Mouse (Mus musculus) heart, embryonic 16.5 days (tissue): ENCODE measurements around the gene Rpia. TPM values are rescaled to one million over a fixed set of nuclear protein-coding genes. Genes with fewer than 3 reads are reported as not detected.

Experiments used
- ATAC-seq: fragments of 200-750 bp; cut with Nextera tagmentation; replicated peaks from 2 replicates; pipeline ENCODE4 v1.8.0; 2017; ENCODE audit warnings: moderate number of reproducible peaks; ENCODE audit not compliant: insufficient read depth, low FRiP score; ENCODE audit errors: extremely low read depth
- H3K27ac ChIP-seq: fragments of 300-500 bp; sonication (generic); 2 replicates; pipeline ENCODE4 v1.5.1; 2014; ENCODE audit warnings: mild to moderate bottlenecking, low read length, control low read depth, moderate library complexity
- H3K27me3 ChIP-seq: fragments of 300-500 bp; sonication (generic); 2 replicates; pipeline ENCODE4 v1.6.1; 2014; ENCODE audit warnings: low read length, mixed read lengths; ENCODE audit not compliant: control insufficient read depth, insufficient read depth
- H3K36me3 ChIP-seq: fragments of 300-500 bp; sonication (generic); 2 replicates; pipeline ENCODE4 v1.6.1; 2014; ENCODE audit not compliant: control insufficient read depth, insufficient read depth
- H3K4me1 ChIP-seq: fragments of 300-500 bp; sonication (generic); 2 replicates; pipeline ENCODE4 v1.6.1; 2014; ENCODE audit warnings: low read length, mixed read lengths; ENCODE audit not compliant: control insufficient read depth, insufficient read depth
- H3K4me2 ChIP-seq: fragments of 300-500 bp; sonication (generic); 2 replicates; pipeline ENCODE4 v1.6.1; 2014; ENCODE audit warnings: low read depth, mild to moderate bottlenecking, control low read depth, low read length
- H3K4me3 ChIP-seq: fragments of 300-500 bp; sonication (generic); 2 replicates; pipeline ENCODE4 v1.5.1; 2014; ENCODE audit warnings: mild to moderate bottlenecking, control low read depth, low read length
- H3K9ac ChIP-seq: fragments of 300-500 bp; sonication (generic); 2 replicates; pipeline ENCODE4 v1.6.1; 2014; ENCODE audit warnings: low read length, control low read depth
- H3K9me3 ChIP-seq: fragments of 300-500 bp; sonication (generic); replicated peaks from 2 replicates; pipeline ENCODE4 v1.6.1; 2016; ENCODE audit warnings: low read length; ENCODE audit not compliant: control insufficient read depth
- WGBS: fragments of 180-500 bp; shearing (Covaris S2); extraction: QIAGEN DNeasy Blood & Tissue Kit; methylation state at CpG from one replicate; pipeline ENCODE4 v1.1.7; 2014; 5-methylcytosine and 5-hydroxymethylcytosine counted together
- polyA plus RNA-seq: library from polyadenylated mRNA; unstranded; fragments of >200 nt; fragmentation: Nextera tagmentation; extraction: Ambion mirVana; gene quantifications from 2 replicates; pipeline ENCODE4 v1.2.1, GENCODE M21; 2015

The Rpia gene
- polyA plus RNA-seq, 1 experiment from 2014 or later = 1.6 TPM

DNA sequence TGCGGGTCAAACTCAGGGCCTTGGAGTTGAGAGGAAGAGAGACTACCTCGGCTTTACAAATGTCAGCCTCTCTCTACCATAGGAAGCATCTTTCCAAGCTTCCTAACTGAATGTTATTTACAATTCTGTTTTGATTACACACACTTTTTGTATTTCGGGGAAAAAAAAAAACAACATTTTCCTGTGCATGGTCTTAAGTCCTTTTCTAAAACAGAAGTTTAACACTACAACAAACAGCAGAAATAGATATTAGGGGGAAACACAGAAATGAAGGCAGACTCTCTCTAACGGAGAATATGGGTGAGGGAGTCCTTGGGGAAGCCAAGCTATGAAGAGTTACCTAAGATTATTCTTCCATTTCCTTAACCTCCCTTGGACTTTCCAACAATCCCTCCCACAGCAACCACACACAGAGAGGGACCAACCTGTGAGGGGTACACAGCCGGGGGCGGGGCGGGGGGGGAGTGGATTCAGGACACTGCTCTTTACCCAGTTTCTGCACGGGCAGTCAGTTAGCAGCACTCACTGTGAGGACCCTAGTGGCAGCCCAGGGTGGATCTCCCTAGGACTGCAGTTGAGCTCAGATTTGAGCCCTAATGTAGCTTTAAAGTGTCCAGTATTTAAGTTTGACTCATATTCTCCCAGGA, 40.7 kb downstream of the Rpia start:
- Histone ChIP-seq H3K36me3 (no peaks in the 10 kb centered on the region), H3K9me3 (no peaks in the 10 kb centered on the region), H3K4me3 (no peak overlapping the region), H3K27me3 (no peaks in the 10 kb centered on the region), H3K27ac (no peak overlapping the region), H3K9ac (no peak overlapping the region), H3K4me2 (no peak overlapping the region), H3K4me1 (no peaks in the 10 kb centered on the region)
- no peak for ATAC-seq
- WGBS = 69% methylated on average over 8 of the region's 8 CpGs

DNA sequence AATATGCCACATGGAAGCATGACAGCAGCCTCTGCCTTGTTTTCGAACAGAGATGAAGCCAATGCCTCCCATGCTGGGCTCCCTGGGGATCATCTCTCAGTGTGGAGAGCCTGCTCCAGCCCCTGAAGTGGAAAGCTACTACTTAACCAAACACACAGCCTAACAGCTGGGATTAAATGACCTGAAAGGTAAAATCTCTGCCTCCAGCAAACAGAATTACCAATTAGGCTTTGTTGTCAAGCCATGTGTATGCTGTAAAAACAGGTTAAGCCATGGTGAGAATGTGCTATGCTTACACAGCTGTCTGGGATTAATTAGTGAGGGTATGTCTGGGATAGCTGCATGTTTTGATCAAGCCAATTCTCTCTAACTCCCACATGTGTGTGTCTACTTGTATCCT, 42.3 kb downstream of the Rpia start:
- H3K27me3 ChIP-seq = no peaks in the 10 kb centered on the region
- no peaks in the 10 kb centered on the region for H3K36me3 ChIP-seq
- no peaks in the 10 kb centered on the region for H3K9me3 ChIP-seq
- H3K4me1 ChIP-seq = no peaks in the 10 kb centered on the region
- H3K27ac ChIP-seq = no peak overlapping the region
- H3K4me2 ChIP-seq = no peak overlapping the region
- no peak for ATAC-seq
- H3K4me3 ChIP-seq = no peak overlapping the region
- no peak overlapping the region for H3K9ac ChIP-seq
- 55% methylated on average over 1 of the region's 1 CpGs for WGBS

DNA sequence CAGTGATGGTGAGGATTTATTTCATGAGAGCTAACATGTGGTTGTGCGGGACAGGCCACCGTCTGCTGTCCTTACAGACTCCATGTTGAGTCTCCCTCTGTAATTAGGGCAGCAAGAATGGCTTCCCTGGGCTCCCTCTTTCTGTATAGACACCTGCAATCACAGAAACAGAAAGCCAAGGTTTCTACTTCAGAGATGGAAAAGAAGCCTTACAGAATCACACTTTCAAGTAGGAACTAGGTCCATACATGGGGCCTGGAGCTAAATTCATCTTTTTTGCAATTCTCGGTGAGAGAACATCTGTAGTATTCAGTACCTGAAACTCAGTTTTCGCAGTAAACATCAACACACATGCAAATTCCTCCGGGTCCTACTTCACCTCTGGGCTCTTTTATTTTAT, 44.3 kb downstream of the Rpia start:
- Histone ChIP-seq H3K9ac (no peak overlapping the region), H3K36me3 (no peaks in the 10 kb centered on the region), H3K4me1 (no peaks in the 10 kb centered on the region), H3K27ac (no peak overlapping the region), H3K27me3 (no peaks in the 10 kb centered on the region), H3K4me2 (no peak overlapping the region), H3K4me3 (no peak overlapping the region), H3K9me3 (no peaks in the 10 kb centered on the region)
- ATAC-seq = no peak
- 95% methylated on average over 5 of the region's 5 CpGs for WGBS

DNA sequence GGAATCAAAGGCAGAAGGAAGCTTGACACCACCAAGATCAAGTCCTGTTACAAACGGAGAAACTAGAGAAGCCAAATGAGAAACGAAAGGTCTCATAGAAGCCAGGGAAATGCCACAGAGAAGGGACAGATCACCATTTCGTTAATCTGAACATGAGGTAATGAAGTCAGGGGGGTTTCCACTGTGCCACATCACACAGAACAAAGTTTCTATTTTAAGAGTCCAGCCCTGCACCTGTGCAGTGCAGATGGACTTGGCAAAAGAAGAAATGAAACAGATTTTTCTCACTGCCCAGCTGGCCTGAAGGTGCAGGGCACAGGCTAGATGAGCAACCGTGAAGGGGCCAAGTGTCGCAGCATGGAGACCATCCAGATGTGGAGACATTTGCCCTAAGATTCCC, 48.1 kb downstream of the Rpia start:
- H3K27me3 ChIP-seq = no peaks in the 10 kb centered on the region
- H3K9ac ChIP-seq = no peak overlapping the region
- H3K9me3 ChIP-seq = no peaks in the 10 kb centered on the region
- H3K4me1 ChIP-seq = no peaks in the 10 kb centered on the region
- no peaks in the 10 kb centered on the region for H3K36me3 ChIP-seq
- H3K27ac ChIP-seq = no peak overlapping the region
- no peak for ATAC-seq
- 67% methylated on average over 5 of the region's 5 CpGs for WGBS
- no peak overlapping the region for H3K4me3 ChIP-seq
- no peak overlapping the region for H3K4me2 ChIP-seq

DNA sequence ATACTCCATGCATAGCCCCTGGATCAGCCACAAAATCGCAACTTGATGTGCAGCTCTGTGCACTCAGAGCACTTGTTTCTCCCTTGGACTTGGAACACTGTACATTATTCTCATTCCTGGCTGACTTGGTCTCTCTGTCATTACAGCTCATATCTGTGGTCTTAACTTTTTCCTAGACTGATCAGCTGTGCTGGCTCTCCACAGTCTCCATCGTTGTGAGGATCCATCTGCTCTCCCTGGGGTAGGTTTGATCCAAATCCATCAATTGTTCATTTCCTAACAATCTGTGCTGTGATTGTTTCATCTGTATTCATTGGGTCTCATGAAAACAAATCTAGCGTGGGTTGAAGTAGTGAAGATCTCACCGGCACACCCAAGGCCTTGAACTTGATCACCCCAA, 49.2 kb downstream of the Rpia start:
- ATAC-seq = no peak
- 83% methylated on average over 4 of the region's 4 CpGs for WGBS
- H3K27me3 ChIP-seq = no peaks in the 10 kb centered on the region

DNA sequence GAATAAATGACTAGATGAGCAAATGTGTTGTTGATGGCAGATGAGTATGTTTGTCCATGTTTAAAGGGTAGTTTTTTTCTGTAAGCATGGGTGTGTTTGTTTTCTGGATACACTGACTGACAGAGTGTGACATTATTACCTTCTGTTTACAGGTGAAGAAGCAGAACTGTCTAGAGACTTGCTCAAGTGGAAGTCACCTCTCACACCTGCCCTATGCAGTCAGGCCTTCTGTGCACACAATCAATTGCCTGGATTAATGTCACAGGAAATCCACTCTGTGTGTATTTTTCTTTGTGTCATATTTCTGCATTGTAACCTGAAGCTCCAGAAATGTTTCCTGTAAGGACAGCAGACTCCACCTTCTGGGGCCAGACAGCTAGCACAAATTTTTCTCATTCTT, 51.5 kb downstream of the Rpia start:
- H3K4me1 ChIP-seq = no peaks in the 10 kb centered on the region
- ATAC-seq = no peak
- no peaks in the 10 kb centered on the region for H3K9me3 ChIP-seq
- no peak overlapping the region for H3K4me3 ChIP-seq
- H3K27me3 ChIP-seq = no peaks in the 10 kb centered on the region
- H3K36me3 ChIP-seq = no peaks in the 10 kb centered on the region
- no peak overlapping the region for H3K4me2 ChIP-seq
- no peak overlapping the region for H3K27ac ChIP-seq
- H3K9ac ChIP-seq = no peak overlapping the region

More for the DNA sequence above, 49.2 kb downstream of the Rpia start:
- no peaks in the 10 kb centered on the region for H3K9me3 ChIP-seq
- H3K4me2 ChIP-seq = no peak overlapping the region
- H3K4me1 ChIP-seq = no peaks in the 10 kb centered on the region
- H3K4me3 ChIP-seq = no peak overlapping the region
- H3K27ac ChIP-seq = no peak overlapping the region
- H3K9ac ChIP-seq = no peak overlapping the region
- H3K36me3 ChIP-seq = no peaks in the 10 kb centered on the region

DNA sequence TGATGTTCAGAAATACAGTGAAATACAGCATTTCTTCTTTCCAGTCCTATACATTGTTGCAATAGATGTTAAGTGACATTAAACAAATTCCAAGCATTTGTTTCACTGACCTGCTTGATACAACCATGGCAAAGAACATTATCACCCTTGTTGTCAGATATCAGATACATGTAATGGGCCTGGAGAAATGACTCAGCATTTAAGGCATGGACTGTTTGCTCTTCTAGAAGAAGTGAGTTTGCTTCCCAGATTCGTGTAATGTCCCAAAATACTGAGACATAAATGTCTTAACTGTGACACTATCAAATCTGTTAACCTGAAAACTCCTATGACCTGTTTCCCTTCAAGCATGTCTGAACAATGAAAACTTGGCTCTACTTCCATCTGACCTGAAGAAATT, 52.6 kb downstream of the Rpia start:
- H3K36me3 ChIP-seq = no peaks in the 10 kb centered on the region
- no peak overlapping the region for H3K9ac ChIP-seq
- H3K4me2 ChIP-seq = no peak overlapping the region
- H3K27ac ChIP-seq = no peak overlapping the region
- no peaks in the 10 kb centered on the region for H3K4me1 ChIP-seq
- H3K9me3 ChIP-seq = no peaks in the 10 kb centered on the region
- no peak for ATAC-seq
- no peaks in the 10 kb centered on the region for H3K27me3 ChIP-seq
- no peak overlapping the region for H3K4me3 ChIP-seq
- WGBS = 61% methylated on average over 1 of the region's 1 CpGs

DNA sequence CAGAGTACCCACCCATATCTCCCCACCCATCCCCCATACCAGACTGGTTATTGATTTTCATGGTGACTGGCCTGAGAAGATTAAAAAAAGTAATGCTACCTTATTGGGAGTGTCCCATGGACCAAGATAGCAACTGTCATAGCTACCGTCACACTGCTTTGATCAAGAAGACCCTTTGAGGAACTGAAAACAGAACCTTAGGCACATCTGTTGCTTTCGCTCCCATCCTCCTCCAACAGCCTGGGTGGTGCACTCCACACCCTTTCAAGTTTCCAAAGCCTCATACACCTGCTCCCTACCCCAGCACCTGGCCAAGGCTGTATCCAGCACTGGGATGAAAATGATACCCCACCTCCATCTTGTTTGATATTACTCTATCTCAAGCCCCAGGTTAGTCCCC, 56.5 kb downstream of the Rpia start:
- Histone ChIP-seq H3K9me3 (no peaks in the 10 kb centered on the region), H3K9ac (no peak overlapping the region)

DNA sequence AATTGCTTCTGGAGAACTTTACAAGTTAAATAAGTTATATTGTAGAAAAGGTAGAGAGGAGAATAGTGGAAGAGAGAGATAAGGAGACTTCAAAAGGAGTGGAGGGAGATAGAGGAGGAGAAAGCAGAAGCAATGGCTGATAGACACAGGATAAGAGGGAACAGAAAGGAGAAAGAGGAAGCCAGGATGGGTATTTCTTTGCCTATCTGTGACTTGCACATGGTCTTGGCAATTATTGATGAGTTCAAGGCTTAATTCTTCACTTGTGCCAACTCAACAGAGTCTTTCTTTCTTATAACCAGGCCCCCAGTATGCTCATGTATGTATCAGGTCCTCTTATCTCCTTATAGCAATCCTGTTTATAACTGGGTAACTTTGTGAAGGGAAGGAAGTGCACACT, 61.2 kb downstream of the Rpia start:
- H3K4me2 ChIP-seq = no peak overlapping the region
- H3K9me3 ChIP-seq = no peaks in the 10 kb centered on the region
- no peak overlapping the region for H3K4me3 ChIP-seq
- H3K9ac ChIP-seq = no peak overlapping the region
- no peaks in the 10 kb centered on the region for H3K27me3 ChIP-seq
- ATAC-seq = no peak
- no peak overlapping the region for H3K27ac ChIP-seq
- no peaks in the 10 kb centered on the region for H3K36me3 ChIP-seq
- no peaks in the 10 kb centered on the region for H3K4me1 ChIP-seq

More for the DNA sequence above, 56.5 kb downstream of the Rpia start:
- Histone ChIP-seq H3K27ac (no peak overlapping the region), H3K4me1 (no peaks in the 10 kb centered on the region), H3K36me3 (no peaks in the 10 kb centered on the region), H3K27me3 (no peaks in the 10 kb centered on the region), H3K4me2 (no peak overlapping the region), H3K4me3 (no peak overlapping the region)
- WGBS = 96% methylated on average over 2 of the region's 2 CpGs
- no peak for ATAC-seq
